Mouse (Mus musculus): ENCODE results near the gene Zbtb43.
A peak's percentile ranks its signal among the peaks of the same experiment; 100 is the strongest.

The Zbtb43 gene

DNA sequence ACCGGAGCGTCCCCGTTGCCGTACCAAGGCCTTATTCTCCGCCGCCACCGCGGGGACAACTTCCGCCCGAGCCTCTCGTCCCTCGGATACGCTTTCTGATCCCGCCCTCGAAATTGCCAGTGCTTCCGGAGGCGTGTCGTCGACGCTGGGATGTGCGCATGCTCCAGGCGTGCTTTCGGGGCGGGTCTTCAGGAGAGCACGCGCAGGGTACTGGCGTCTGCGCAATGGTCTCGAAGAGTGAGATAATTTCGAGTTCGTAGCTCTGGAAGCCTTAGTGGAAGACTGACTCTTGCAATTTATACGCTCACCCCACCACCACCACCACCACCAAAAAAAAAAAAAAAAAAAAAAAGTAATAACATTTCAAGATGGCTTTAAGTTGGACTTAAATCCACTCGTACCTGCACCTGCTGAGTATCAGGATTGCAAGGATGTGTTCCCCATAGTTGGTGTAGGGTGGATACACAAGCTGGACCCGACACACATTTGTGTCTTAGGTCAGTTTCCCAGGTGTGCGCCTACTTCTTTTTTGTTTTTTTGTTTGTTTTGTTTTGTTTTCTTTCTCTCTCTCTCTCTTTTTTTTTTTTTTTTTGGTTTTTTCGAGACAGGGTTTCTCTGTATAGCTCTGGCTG is at the start of gene Zbtb43:
Gene Zbtb43, minus strand, starts transcription at position 94 of the 632 bp plus-strand sequence.
- peak; percentile 92 to 93 for DNase-seq (ENCODE audit: low spot score in 2 of 2)

DNA sequence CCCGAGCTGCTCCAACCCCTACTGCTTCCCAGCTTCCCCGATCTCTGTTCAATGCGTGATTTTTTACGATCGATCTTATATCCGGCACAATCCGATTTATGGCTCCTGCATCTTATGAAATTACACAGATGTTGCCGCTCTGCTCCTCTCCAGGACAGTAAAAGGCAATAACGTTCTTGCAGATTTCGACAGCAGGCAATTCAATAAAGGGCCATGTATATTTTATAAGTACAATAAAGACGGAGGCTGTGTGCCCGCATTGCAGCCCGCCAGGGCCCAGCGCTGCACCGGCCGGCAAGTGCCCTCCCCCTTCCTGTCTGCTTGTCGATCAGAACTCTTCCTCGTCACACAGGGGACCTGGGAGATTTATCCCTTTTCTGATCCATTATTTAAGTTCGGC is 47.5 kb upstream of the Zbtb43 start:
- DNase-seq (ENCODE audit: low spot score in 2 of 2): no peak

DNA sequence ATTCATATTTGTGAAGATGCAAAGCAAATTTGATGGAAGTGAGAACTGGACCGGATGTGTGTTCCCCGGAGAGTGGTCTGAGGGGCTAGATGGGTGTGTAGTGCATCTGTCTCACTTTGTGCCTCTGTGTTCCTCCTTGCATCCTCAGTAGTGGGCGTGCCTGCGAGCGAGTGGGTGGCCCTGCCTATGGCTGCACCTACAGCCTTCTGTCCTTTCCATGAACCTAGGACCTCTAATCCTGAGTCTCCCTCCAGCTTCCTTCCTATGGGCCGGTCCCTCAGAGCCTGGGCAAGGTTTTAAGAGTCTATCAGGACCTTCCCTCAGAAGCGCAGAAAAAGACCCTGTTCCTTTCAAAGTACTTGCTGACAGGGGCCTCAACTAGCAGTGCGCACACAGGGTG is 47.1 kb upstream of the Zbtb43 start:
- no peak for DNase-seq (ENCODE audit: low spot score in 2 of 2)

DNA sequence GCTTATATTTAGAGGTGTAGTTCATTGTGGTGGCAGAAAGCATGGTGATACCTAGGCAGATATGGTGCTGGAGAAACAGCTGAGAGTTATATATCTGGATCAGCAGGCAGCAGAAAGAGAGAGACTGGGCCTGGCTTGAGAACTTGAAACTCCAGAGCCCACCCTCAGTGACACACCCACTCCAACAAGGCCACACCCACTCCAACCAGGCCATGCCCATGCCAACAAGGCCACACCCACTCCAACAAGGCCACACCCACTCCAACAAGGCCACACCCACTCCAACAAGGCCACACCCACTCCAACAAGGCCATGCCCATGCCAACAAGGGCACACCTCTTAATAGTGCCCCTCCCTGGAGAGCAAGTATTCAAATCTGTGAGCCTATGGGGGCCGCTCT is 42.4 kb upstream of the Zbtb43 start:
- no peak for DNase-seq (ENCODE audit: low spot score in 2 of 2)

DNA sequence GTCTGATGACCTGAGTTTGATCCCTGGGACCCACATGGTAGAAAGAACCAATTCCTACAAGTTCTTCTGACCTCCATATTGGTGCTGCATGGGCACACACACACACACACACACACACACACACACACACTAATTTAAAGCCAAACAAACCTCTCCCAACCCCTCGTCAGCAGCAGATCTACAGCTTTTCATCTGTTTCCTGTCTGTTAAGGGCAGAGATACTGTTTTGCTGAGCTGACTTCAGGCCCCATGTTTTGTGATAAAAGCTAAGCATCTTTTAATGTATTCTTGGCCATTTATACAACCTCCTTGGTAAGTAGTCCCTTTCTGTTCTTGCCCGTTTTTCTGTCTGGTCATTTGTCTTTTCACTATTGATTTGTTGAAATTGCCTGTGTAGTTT is 34.2 kb upstream of the Zbtb43 start:
- DNase-seq (ENCODE audit: low spot score in 2 of 2): no peak

DNA sequence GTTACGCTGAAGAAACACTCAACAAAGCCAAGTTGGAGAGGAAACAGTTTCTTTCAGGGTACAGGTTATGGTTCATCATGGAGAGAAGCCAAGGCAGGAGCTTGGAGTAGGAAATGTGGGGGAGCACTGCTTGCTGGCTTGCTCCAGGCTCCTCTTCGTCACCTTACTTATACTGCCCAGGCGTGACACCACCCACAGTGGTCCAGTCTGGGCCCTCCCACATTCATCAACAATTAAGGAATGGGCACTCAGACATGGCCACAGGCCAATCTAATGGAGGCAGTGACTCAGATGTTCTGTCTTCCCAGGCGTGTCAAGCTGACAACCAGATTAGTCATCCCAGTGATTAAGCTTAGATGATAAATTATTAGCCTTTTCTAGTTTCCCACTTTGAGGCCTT is 29.9 kb upstream of the Zbtb43 start:
- no peak for DNase-seq (ENCODE audit: low spot score in 2 of 2)

DNA sequence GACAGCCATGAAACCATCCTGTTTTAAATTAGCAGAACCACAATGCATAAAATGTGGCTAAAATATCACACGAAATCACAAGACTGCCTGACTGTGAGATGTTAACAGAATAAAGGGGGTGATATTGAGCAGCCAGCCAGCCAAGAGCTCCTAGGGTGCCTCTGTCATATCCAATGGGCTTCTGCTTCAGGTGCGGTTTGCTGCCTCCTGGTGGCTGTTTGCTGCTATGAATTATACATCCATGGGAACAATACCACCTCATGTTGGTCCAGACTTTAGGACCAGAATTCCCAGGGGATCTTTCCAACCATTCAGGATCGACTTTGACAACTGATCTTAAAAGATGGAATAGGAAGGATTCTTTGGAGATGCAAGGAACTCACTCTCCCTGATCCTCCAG is 27.3 kb upstream of the Zbtb43 start:
- DNase-seq (ENCODE audit: low spot score in 2 of 2): peak in 1 of 2 experiments; percentile 7

DNA sequence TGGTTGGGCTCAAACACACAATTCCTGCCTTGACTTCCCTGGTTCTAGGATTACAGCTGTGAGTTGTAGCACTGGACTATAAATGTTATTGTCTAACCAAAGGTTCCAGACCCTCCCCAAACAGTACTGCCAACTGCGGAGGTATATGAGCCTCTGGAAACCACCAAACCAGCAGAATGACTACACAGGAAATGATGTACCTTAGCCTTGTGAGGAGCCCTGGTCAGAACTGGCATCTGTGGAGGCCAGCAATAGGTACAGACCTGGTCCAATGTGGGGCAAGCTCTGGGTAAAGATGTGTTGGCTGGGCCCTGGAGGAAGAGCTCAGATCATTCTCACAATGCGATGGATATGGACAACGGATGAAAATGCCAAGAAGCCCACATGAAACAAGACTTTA is 23.7 kb upstream of the Zbtb43 start:
- DNase-seq (ENCODE audit: low spot score in 2 of 2): no peak

DNA sequence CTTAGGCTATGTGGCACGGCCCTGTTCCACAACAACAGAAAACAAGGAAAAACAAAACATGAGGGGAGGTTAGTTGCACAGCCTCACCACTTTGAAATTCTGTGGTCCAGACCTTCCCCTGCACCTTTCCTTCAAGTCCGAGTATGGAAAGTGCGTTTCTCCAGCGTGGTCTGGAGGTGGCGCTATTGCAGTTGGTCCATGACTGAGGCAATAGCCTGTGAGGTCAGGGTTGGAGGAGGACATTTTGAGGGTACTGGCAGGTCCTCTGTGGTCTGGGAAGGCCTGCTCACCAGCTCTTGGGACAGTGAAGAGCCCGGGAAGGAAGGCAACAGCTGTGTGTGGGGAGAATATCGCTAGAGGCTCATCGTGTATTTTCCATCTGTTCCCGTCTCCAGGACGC is 21.2 kb upstream of the Zbtb43 start:
- DNase-seq (ENCODE audit: low spot score in 2 of 2): no peak

DNA sequence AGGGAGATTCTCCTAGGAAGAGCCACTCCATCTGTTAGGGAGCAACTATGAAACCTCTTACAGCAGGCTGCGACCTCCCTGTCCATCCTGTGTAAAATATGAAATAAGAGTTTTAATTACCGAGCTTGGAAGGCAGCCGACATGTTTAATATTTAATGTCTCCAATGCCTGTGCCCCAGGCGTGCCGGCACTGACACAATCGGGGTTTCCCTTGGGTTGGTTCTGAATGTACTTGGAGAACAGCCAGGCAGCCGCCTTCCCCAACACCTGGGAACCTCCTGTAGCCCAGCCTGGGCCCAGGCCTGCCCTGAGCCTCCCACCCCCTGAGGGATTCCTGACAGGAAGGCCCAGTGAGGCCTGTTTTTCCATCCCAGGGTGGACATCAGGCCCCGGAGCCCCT is 19.0 kb upstream of the Zbtb43 start:
- DNase-seq (ENCODE audit: low spot score in 2 of 2): no peak

DNA sequence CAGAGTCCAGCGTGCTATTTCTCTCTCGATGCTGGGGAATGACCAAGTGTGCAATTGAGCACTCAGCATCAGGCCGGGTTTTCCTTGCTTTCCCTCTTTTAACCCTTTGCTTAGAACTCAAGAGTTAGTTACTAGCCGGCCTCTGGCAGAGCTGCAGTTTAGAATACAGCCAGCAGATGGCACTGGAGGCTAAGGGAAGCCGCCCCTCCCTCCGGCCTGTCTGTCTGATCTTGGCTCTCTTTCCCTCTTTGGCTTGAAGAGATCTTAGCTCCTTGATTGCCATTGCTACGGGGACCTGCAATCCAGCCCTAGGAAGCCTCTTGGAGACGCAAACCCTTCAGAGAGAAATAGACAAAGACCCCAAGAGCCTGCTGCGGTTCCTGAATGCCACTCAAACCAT is 18.5 kb upstream of the Zbtb43 start:
- peak in 1 of 2 experiments; percentile 54 for DNase-seq (ENCODE audit: low spot score in 2 of 2)

DNA sequence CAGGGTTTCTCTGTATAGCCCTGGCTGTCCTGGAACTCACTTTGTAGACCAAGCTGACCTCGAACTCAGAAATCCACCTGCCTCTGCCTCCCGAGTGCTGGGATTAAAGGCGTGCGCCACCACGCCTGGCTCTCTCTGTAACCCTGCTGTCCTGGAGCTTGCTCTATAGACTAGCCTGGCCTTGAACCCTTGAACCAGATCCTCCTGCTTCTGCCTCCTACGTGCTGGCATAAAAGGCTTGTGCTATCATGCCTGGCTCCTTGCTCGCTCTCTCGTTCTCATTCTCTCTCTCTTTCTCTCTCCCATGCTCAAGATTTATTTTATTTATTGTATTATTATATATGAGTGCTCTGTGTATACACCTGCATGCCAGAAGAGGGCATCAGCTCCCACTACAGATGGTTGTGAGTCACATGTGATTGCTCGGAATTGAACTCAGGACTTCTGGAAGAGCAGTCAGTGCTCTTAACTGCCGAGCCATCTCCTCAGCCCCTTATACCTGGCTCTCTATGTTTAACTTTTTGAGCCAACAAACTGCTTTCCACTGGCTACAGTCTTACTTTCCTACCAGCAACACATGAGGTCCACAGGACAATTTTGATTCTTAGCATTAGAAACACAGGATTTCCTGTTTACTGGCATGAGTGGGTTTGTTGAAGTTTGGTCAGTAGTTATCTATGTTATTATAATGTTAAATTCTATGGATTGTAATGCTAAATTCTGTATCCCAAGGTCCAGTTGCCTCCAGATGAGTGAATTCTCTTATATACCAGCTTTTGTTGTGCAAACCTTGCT is 9.8 kb upstream of the Zbtb43 start:
- DNase-seq (ENCODE audit: low spot score in 2 of 2): no peak

DNA sequence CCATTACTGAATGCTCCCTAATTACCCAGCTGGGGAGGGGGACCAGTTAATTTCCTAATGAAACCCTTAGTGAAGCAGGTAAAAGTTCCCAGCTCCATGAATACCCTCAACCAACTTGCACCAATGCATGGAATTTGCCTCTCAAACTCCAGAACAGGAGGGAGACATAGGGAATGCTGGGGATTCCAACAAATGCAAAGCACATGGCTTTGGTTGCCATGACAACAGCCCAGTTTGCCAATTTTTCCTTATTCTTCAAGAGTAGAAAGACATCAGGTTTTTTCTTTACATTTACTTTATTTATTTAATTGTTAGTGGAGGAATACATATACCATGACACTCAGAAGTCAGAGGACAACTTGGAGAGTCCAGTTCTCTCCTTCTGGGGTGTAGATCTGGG is 7.6 kb upstream of the Zbtb43 start:
- no peak for DNase-seq (ENCODE audit: low spot score in 2 of 2)

DNA sequence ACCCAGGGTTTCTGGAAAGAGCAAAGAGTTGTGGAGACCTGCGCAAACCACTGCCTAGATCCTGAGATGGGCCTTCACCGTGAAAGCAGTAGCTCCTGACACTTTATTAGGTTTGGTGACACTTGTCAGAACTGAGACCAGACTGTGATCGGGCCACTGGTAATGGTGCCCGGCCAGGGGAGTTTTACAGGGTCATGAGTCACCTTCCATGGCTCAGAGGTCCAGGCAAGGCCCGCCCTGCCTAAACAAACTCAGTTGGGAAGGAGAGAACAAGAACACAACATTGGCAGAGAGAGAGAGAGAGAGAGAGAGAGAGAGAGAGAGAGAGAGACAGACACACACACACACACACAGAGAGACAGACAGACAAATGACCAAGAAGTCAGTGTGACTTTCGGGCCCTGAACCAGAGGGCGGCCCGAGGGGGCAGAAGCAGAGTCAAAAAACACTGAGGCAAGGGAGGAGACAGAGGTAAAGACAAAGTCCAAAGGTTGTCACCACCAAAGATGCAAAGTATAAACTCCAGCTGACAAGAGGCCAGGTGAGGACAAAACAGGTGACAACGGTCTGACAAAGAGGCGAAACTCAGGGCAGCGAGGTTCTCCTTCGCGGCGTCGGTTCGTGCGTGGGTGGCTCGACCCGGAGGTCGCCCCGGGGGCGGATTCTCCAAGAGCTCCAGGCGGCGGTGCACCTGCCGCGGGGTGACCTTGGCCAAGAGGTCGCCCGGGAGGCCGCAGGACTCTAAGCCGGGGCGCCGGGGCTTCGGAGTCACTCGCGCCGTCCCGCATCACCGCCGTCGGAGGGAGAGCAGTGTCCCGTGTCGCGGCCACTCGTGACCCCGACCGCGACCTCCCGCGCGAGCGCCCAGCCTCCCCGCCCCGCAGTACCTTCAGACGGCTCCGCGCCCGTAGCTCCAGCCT is 553 bp downstream of the Zbtb43 start:
- DNase-seq (ENCODE audit: low spot score in 2 of 2): no peak

DNA sequence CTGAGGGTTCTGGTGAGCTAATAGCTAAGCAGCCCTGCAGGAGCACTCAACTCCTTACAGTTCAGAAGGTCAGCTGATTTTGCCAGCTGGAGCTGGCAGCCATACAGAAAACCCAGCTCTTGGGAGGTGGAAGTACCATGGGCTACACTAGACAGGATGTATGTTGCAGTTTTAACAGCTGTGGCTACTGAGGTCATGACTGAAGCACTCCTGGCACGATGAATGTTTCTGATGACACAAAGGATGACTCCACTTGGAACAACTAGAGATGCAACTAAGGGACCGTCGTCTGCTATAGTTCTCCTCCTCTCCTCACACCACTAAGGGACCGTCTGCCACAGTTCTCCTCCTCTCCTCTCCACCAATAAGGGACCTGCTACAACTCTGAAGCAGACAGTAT is 2.4 kb downstream of the Zbtb43 start:
- no peak for DNase-seq (ENCODE audit: low spot score in 2 of 2)

DNA sequence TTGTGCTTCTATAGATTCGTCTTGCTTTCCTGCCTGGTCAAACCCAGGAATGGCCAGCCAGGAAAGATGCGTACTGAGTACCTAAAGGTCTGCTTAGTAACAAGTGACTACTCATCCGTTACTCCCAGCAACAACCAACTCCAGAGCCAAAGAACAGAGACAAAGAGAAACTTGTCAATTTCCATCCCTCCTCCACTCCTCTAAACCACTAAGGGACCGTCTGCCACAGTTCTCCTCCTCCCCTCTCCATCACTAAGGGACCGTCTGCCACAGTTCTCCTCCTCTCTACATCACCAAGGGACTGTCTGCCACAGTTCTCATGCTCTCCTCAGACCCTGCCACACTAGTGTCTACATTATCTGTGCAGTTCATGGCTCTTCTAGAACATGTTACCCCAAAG is 3.1 kb downstream of the Zbtb43 start:
- no peak for DNase-seq (ENCODE audit: low spot score in 2 of 2)

DNA sequence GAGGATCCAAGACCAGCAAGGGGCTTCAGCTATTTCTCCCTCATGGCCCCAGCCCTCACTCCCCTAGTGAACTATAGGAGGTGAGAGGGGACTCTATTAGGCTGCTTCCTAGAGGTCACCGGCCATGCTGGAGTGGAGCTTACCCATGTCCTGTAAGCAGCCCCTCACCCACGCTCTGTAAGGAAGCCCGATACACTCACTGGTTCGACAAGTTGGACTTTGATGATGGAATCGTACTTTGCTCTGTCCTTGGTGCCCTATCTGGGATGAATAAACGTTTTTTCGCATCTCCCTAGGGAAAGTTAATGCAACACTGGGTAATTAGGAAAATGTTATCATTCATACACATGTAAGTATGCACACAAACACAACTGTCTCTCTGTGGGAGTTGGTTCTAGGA is 6.3 kb downstream of the Zbtb43 start:
- no peak for DNase-seq (ENCODE audit: low spot score in 2 of 2)

DNA sequence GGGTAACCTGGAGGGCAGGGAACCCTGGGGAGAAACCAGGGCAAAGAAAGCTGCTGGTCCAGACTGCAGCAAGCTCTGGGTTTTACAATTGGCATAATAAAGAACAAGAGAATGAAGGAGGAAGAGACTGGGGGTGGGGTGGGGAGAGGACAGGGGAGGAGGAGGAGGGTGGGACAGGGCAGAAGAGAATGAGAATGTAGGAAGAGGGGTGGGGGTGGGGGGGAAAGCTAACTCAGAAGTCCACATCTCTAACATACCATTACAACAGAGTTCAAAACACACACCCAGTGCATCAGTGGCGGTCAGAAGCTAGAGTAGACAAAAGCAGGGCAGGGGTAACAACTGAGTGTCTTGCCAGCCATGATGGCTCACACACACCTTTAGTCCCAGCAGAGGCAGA is 7.3 kb downstream of the Zbtb43 start:
- no peak for DNase-seq (ENCODE audit: low spot score in 2 of 2)

DNA sequence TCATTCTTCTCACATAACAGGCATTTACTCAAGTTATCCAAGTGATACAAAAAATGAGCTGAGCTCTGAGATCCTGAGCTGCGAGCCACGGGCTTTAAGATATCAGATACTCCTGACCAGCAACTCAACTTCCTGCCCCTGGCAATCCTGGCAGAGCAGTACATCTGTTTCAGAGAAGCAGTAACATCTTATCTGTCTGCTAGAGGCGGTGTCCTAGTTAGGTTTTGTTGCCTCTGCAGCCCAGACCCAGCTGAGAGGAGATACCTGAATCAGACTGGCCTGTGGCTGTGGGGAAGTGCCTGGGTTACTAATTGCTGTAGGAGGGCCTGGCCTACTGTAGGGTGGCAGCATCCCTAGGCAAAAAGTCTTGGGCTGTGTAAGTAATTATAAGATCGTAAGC is 8.7 kb downstream of the Zbtb43 start:
- no peak for DNase-seq (ENCODE audit: low spot score in 2 of 2)

DNA sequence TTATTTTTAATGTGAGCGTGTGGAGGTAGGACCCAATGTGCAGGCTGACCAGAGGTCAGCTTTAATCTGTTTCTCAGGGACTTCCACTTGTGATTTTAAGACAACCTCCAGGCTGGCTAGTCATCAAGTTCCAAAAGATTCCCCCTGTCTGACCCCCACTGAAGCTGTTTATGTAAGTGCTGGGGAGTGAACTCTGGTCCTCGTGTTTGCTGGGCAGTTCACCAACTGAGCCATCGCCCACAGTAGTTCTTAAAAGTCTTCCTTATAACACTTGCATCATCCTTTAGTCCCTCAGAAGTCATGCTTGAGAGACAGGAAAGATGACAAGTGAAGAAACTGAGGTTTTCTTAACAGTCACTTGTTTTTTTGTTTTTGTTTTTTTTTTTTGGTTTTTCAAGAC is 11.7 kb downstream of the Zbtb43 start:
- no peak for DNase-seq (ENCODE audit: low spot score in 2 of 2)

DNA sequence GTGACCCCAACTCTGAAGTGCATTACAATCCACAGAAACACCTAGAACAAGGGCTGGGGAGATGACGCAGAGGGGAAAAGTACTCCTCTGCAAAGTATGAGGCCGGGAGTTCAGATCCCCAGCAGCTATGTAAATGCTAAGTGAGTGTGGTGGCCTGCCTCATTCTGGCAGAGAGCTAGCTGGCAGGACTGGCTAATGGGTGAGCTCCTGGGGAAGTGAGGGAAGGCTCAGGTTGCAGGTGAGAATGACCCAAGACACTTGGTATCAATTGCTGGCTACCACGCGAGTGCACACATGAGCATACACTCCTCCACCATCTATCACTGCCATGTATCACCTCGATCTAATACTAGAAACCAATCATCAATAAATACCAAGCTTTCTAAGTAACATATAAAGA is 12.1 kb downstream of the Zbtb43 start:
- no peak for DNase-seq (ENCODE audit: low spot score in 2 of 2)

DNA sequence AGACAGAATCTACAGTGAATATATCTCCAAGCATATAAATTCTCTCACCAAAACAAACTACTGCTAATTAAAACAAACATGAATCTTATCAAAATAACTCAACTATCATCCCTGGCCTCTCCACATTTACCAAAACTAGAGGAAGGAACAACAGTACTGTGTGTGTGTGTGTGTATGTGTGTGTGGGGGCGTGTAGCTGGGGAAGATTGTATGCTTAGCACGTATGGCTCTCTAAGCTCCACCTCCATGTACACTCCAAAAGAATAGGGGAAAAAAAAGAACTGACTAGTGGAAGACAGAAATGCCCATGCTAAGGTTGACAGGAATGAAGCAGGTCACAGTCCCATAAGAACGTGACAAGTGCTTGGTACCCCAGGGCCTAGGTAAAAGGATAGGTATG is 13.0 kb downstream of the Zbtb43 start:
- no peak for DNase-seq (ENCODE audit: low spot score in 2 of 2)

DNA sequence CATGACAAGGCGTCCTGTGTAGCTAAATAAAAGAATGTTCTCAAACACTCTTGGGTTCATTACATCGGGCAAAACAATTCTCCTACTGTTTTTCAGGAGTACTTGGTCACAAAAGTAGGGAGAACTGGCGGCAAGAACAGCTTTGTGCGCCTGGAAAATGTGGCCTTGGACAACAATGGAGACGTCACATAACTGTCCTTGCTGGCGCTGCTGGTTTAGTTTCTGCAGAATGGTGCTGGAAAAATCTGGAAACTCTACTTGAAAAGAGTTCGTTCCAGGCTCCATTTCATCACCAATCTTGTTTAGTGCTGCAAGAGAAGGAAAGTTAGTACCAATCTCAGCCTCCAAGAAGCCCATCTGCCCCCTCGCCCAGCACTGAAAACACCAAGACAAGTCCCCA is 13.5 kb downstream of the Zbtb43 start:
- DNase-seq (ENCODE audit: low spot score in 2 of 2): no peak
